Mouse (Mus musculus) left cerebral cortex, postnatal 14 days (tissue): ENCODE measurements around the gene Zfp771. TPM values are rescaled to one million over a fixed set of nuclear protein-coding genes. Genes with fewer than 3 reads are reported as not detected.

ENCODE experiments used
- DNase-seq, 2 experiments: peaks; one replicate each; pipeline ENCODE4 v3.0.0; 2021 to 2022; ENCODE audit warnings: low spot score in 2 of 2, mixed read lengths in 1 of 2
- intact Hi-C: fragments of 180-260 bp; cut with DNase I; formaldehyde crosslinking; loops from one replicate; pipeline ENCODE4 v1.15.1; 2025
- total RNA-seq, 2 experiments: library from RNA; stranded (reverse); gene quantifications; 2 replicates each; pipeline ENCODE4 v1.2.3; 2021

The Zfp771 gene
- total RNA-seq, 2 experiments from 2014 or later, result 62.0 to 63.9 TPM

DNA sequence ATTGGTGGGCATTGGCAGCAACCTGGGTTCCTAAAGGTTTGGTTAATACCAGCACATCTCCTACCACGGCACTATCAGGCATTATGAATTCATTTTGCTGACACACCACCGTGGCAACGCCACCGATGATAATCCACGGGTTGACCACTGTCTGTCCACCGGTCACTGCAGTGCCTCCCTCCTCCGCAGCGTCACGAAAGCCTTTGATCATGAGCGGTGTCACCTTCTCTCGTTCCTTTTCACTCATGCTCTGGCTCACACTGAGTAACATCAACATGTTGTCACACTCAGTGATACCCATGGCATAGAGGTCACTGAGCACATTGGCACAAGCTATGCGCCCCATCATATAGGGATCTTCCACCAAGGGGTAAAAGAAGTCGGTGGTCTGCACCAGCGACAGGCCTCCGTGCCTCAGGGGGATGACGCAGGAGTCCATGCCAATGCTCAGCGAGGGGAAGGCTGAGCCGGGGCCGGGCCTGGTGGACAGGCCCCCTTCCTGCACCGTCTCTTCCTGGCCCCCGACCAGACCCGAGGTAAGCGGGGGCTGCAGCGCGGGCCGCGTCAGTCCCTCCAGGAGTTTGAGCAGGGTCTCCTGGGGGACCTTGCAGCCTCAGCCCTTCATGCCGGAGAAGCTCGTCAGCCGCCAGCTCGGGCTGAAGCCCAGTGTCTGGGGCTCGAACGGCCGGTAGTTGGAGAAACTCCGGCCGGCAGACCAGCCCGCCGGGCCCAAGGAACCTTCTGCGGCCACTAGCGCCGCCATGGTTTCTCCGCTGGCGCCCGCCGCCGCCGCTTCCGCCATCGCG lies 29.2 kb downstream of the Zfp771 start:
- DNase-seq, result no peak
- intact Hi-C loops, result no loop called here

DNA sequence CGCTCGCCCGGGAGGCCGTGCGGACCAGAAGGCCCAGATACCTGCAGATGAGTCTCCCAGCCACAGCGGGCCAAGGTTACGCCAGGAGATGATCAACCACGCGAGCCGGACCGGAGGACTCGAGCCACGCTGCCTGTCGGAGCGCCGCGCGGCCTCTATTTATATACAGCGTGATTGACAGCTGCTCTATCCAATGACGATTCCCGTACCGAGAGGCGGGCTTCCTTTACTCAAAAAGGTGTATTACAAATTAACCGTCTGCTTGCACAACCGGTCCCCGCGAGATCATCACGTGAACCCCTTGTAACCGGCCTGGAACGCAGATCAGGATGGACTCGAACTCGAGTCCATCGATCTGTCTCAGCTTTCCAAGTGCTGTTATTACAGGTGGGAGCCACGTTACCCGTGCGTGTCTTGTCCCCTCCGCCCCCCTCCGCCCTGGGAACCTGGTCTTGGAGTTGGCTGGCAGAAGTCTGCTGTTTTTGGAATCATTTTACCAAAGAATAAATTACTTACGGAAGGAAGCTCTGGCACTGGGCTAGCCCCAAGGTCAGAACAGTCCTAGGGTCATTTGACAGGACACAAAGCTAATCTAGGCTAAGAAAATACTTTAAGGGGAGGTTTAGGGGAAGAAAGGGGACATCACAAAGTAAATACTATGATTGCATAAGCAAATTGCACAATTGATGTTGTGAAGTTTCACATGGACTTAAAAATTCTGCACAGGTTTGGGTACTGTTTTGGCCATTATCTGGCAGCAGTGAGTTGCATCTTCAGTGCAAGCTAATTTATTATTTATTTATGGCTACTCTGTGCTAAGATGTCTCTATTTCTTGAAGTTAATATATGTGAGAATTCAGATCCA lies 30.1 kb downstream of the Zfp771 start, which contains the start of gene Sephs2:
Gene Sephs2 (minus strand): TSS at position 131 of the 865 bp plus-strand sequence.
- intact Hi-C loops, result no loop called here
- peak; percentile 98 for DNase-seq

DNA sequence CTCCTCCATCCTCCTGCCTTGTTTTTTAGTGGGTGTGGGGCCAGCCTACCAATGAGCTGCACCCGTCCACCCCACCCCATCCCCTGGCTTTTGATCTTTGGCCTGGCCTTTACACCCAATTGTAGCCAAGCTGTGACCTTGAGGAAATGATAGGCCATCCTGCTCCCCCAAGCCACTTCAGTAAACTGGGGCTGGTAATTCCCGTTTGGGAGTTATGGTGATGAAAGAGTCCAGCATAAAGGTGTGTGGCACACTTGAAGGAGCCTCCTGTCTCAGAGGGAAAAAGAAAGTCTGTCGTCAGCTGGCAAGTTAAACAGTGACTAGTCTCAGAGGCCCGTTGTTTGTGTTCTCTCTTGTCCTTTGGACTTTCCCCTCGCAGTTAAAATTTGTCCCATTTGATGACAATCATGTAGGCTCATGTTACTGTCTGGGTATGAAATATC lies 32.5 kb downstream of the Zfp771 start:
- intact Hi-C loops, result no loop called here
- DNase-seq, result no peak

DNA sequence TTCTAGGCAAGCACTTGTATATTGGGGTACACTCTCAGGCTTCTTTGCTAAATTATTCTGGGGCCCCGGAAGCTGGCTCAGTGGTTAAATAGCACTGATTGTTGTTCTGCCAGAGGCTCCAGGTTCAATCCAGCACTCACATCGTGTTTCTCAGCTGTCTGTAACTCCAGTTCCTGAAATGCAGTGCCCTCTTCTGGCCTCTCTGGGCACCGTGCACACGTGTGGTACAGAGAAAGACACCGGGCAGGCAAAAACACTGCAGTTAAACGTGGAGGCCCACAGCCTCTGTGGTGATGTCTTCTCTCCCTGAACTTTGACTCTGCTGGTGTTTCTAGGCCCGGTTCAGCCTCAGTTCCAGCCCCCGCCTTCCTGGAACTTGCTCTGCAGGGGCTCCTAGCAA lies 34.2 kb downstream of the Zfp771 start:
- intact Hi-C loops, result no loop called here

DNA sequence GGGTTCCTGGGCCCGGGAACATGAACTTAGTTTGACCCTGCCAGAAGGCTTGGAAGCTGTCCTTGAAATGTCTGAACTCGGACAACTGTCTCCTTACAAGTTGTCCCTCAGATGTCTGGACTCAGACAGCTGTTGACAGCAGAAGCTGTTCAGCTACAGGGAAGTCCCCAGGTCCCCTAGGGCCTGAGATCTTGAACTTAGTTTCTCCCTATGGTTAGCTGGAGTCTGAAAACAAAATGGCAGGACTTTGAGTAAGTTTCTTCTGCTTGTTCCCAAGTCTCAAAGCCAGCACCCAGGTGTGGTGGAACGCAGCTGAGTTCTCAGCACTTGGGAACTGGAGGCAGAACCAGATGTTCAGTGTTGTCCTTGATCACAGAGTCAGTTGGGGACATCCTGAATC lies 36.0 kb downstream of the Zfp771 start:
- intact Hi-C loops, result no loop called here
- no peak for DNase-seq

More for the DNA sequence above, 34.2 kb downstream of the Zfp771 start:
- DNase-seq, result no peak

DNA sequence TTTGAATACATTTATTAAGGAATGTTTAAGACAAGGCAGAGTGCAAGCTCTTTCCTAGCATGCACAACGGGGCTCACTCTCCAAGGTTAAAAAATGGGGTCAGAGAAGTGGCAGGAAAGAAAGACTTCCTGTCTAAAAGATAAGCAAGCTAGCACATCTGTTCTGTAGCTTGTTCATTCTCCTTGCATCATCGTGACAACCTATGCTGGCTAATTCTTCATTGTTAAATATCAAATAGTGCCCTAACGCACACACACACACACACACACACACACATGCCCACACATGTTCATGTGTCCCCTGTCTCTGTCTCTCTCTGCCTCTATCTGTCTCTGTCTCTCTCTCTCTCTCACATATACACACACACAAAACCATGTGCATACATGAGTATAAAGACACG lies 37.0 kb downstream of the Zfp771 start:
- intact Hi-C loops, result no loop called here
- no peak for DNase-seq

DNA sequence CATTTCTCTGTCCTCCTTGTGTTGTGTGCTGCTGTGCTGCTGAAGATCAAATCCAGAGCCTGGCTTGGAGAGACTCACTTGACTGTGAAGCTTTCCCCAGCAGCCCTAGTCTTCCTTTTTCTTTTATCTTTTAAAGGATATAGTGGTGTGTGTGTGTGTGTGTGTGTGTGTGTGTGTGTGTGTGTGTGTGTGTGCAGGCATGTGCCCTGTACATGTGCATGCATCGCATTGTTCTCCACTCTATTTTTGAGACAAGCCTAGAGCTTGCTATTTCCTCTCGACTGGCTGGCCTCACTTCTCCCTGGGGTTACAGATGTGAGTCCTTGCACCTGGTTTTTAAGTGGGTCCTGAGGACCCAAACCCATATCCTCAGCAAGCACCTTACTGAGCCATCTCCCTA lies 38.1 kb downstream of the Zfp771 start:
- intact Hi-C loops, result no loop called here
- no peak for DNase-seq

DNA sequence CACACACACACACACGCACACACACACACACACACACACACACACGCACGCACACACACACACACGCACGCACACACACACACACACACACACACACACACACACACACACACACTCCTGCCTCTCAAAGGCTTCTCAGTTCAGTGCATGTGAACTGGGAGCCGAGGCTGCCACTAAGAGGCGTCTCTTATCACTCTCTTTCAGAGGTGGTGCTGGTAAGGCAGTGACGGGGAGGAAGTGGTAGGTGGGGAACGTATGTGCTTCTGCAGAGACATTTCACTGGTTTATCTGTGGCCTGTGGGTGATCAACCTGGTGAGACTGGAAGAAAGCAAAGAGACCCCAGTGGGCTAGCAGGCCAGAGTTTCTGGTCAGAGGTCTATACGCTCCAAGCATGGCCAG lies 41.1 kb downstream of the Zfp771 start:
- intact Hi-C loops, result no loop called here
- DNase-seq, result no peak

DNA sequence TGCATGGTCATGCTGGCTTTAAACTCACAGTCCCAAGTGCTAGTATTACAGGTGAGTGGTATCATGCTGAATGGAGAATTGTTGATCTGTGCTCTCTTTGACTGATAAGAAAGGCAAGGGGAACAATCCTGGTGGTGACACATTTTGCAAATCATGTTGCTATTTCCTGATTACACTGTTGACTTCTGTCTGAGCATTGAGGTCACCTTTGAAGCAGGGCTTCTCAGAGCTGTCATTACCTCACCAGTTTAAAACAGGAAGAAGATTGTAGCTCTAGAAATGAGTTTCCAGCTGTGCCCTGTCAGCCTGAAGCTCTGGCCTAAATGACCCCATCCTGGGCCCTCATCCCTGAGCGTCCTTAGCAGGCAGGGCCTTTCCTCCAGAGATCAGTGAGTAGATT lies 43.9 kb downstream of the Zfp771 start:
- intact Hi-C loops, result no loop called here
- no peak for DNase-seq

DNA sequence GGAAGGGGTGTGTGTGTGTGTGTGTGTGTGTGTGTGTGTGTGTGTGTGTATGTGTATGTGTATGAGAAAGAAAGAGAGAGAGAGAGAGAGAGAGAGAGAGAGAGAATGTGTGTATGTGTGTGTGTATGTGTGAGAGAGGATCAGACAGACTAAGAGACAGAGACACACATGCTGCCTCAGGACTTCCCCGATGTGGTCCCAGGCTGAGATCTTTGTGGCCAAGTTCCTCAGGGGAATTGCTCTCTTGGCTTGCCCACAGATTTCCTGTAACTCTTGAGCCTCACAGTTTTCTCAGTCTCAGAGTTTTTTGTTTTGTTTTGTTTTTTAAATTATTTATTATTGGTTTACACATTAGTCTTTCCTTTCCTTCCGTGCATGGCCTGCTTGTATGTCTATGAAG lies 45.2 kb downstream of the Zfp771 start:
- intact Hi-C loops, result no loop called here

DNA sequence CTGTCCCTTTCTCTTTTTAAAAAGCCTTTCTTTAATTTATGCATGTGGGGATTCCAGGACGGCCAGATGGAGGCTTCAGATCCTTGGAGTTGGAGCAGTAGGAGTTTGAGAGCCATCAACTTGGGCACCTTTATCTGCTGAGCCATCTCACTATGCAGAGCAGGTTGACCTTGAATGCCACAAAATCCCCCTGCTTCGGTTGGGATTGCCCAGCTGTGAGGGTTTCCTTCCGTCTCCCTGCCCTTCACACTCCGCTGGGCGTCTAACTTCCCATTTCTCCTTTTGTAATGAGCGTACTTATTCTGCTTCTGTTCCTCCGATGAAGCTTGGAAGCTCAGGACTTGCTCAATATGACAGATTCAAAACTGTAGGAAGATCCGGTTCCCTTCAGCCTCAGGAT lies 46.1 kb downstream of the Zfp771 start:
- intact Hi-C loops, result no loop called here
- DNase-seq, result no peak

More for the DNA sequence above, 45.2 kb downstream of the Zfp771 start:
- DNase-seq, result no peak

DNA sequence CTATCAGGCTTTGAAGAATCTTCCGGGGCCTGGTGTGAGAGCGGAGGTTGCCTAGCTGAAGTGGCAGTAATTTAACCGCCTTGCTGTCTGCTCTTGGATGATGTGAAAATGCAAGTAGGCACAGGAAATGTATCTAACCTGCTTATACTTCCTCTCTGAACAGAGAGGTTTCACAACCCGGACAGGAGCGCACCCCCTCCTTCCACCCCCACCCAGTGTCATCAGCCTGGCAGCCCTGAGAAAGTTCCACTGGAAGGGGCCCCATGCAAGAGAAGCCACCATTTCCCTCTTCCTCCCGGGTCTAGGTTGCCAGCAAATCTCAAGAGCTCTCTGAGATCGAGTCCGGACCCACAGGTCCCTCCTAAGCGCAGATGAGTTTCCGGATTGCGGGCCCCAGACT lies 52.0 kb downstream of the Zfp771 start, which contains the start of gene Itgal:
Gene Itgal (plus strand): TSS at position 163 of the 400 bp plus-strand sequence.
- no peak for DNase-seq

DNA sequence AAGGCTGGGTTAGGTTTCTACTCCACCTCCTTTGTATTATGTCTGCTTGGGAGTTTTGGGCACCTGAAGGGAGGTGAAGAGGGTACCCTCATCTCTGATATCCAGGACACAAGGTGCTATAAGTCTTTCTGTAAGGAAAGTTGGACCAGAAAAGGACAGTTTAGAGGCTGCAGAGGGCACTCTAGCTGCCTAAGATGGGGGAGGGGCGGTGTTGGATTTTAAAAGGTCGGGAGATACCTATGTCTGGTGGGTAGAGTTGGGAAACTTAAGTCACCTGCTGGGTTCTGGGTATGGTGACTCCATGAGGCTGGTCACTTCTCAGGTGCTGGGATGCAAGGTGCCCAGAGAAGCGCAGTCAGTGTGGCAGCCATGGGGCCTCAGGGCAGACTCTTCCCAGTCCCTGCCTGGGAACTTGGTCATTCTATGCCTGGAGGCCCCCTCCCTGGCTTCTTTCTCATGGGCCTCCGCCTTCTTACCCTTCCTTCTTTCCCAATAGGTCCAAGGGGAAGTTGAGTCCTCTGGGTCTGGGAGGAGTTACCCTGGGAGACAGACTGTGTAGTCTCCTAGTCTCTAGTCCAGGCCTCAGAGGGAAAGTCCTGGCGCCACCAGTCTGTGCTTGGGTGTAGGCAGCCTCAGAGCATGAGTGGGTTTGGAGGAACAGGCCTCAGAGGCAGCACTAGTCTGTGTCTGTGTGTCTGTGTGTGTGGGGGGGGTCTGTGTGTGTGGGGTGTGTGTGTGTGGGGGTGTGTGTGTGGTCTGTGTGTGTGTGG lies 52.9 kb downstream of the Zfp771 start:
- intact Hi-C loops, result no loop called here

More for the DNA sequence above, 52.0 kb downstream of the Zfp771 start, which contains the start of gene Itgal:
- intact Hi-C loops, result no loop called here

DNA sequence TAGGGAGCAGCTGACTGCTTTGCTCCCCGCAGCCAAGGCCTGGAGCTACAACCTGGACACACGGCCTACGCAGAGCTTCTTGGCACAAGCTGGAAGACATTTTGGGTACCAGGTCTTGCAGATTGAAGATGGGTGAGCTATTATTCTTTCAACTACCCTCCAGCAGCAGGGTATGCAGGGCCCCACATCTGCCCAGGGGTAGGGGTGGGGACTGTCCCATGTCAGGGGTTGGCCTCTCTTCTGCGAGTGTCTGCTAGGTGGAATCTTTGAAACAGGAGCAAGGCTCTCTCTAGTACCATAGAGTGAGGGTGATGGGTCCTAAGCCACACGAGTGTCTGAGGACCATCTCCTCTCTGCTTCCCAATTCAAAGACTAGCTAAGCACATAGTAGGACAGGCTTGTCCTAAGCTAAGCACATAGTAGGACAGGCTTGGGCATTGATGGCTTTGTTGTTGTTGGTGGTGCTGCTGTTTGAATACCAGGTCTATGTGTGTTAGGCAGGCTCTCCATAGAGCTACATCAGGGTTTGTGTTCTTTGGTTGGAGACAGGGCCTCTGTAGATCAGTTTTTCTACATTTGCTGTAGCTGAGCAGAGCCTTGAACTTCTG lies 53.6 kb downstream of the Zfp771 start:
- no peak for DNase-seq
- intact Hi-C loops, result no loop called here

More for the DNA sequence above, 52.9 kb downstream of the Zfp771 start:
- no peak for DNase-seq

Other genes with a start within 250 kb of the Zfp771 start
- gene Mvp, start 229.7 kb upstream of the Zfp771 start, total RNA-seq, result 1 to 10 TPM; 4.9 to 5.1 TPM
- not detected for gene Pagr1b, start 227.8 kb upstream of the Zfp771 start, total RNA-seq
- 10 to 100 TPM; 14.5 to 19.3 TPM for gene Pagr1a, start 226.9 kb upstream of the Zfp771 start, total RNA-seq
- gene Gm42742, start 223.2 kb upstream of the Zfp771 start, total RNA-seq, result 10 to 100 TPM; 33.6 to 43.7 TPM
- gene Prrt2, start 223.1 kb upstream of the Zfp771 start, total RNA-seq, result 100 to 1,000 TPM; 165 to 186 TPM
- gene Maz, start 217.2 kb upstream of the Zfp771 start, total RNA-seq, result 100 to 1,000 TPM; 260 to 271 TPM
- gene Kif22, start 201.8 kb upstream of the Zfp771 start, total RNA-seq, result 10 to 100 TPM in 1 of 2 experiments, 1 to 10 TPM in 1; 9.6 to 10.4 TPM
- not detected for gene Zg16, start 156.9 kb upstream of the Zfp771 start, total RNA-seq
- 1 to 10 TPM; 1.3 to 1.6 TPM for gene AI467606, start 152.9 kb upstream of the Zfp771 start, total RNA-seq
- gene Qprt, start 122.0 kb upstream of the Zfp771 start, total RNA-seq, result under 1 TPM in 1 of 2 experiments, not detected in 1; 0.25 TPM
- gene Spn, start 106.5 kb upstream of the Zfp771 start, total RNA-seq, result under 1 TPM in 1 of 2 experiments, not detected in 1; 0.11 TPM
- 10 to 100 TPM; 73.9 to 84.5 TPM for gene Cd2bp2, start 48.2 kb upstream of the Zfp771 start, total RNA-seq
- 10 to 100 TPM; 82.8 to 83.9 TPM for gene Tbc1d10b, start 35.8 kb upstream of the Zfp771 start, total RNA-seq
- 1 to 10 TPM; 1.7 to 4.2 TPM for gene Mylpf, start 35.4 kb upstream of the Zfp771 start, total RNA-seq
- gene Zfp553, start 11.2 kb upstream of the Zfp771 start, total RNA-seq, result 10 to 100 TPM; 17.7 to 19.2 TPM
- gene Sept1, start 11.1 kb upstream of the Zfp771 start, total RNA-seq, result 1 to 10 TPM; 5.9 to 6.3 TPM
- gene Dctpp1, start 16.4 kb downstream of the Zfp771 start, total RNA-seq, result 10 to 100 TPM; 32.1 to 38.3 TPM
- 10 to 100 TPM; 45.9 to 50.3 TPM for gene Sephs2, start 29.8 kb downstream of the Zfp771 start, total RNA-seq
- gene Itgal, start 52.0 kb downstream of the Zfp771 start, total RNA-seq, result under 1 TPM; 0.59 to 0.72 TPM
- gene Zfp768, start 101.3 kb downstream of the Zfp771 start, total RNA-seq, result 10 to 100 TPM; 10.9 to 13.0 TPM
- 1 to 10 TPM; 5.4 to 7.8 TPM for gene Zfp747, start 131.8 kb downstream of the Zfp771 start, total RNA-seq
- gene 9130019O22Rik, start 142.9 kb downstream of the Zfp771 start, total RNA-seq, result 1 to 10 TPM; 2.7 to 2.8 TPM
- 1 to 10 TPM; 6.2 to 6.8 TPM for gene E430018J23Rik, start 149.4 kb downstream of the Zfp771 start, total RNA-seq
- gene Zfp764, start 162.5 kb downstream of the Zfp771 start, total RNA-seq, result 1 to 10 TPM; 2.9 to 4.1 TPM
- gene Zfp688, start 177.8 kb downstream of the Zfp771 start, total RNA-seq, result 10 to 100 TPM; 11.4 to 11.7 TPM
- gene Zfp689, start 204.9 kb downstream of the Zfp771 start, total RNA-seq, result 1 to 10 TPM; 5.4 to 7.9 TPM
- 10 to 100 TPM; 27.2 to 32.5 TPM for gene Prr14, start 215.3 kb downstream of the Zfp771 start, total RNA-seq
- 10 to 100 TPM; 52.9 to 66.0 TPM for gene Fbrs, start 234.9 kb downstream of the Zfp771 start, total RNA-seq